Mouse (Mus musculus) gastrocnemius, adult 2 months (tissue): Measurements from ENCODE around the gene Aig1. TPM values are rescaled to one million over a fixed set of nuclear protein-coding genes. Genes with fewer than 3 reads are reported as not detected.

Experiments used
- DNase-seq: peaks from one replicate; pipeline ENCODE4 v3.0.0; 2022
- H3K27ac ChIP-seq: fragments of 200-600 bp; 2 replicates; pipeline ENCODE4 v1.8.1; 2022; ENCODE audit warnings: mild to moderate bottlenecking
- H3K4me3 ChIP-seq: fragments of 200-600 bp; 2 replicates; pipeline ENCODE4 v1.8.1; 2022; ENCODE audit warnings: mild to moderate bottlenecking, moderate library complexity
- CTCF ChIP-seq: fragments of 200-600 bp; IDR thresholded peaks from 2 replicates; pipeline ENCODE4 v1.8.1; 2022; ENCODE audit warnings: antibody characterized with exemption, mild to moderate bottlenecking, moderate library complexity
- intact Hi-C: fragments of 180-260 bp; cut with DNase I; formaldehyde crosslinking; loops from one replicate; pipeline ENCODE4 v1.15.1; 2025
- total RNA-seq, 2 experiments: library from RNA; stranded (reverse); gene quantifications; 2 replicates each; pipeline ENCODE4 v1.2.3; 2021

The Aig1 gene
- total RNA-seq, 2 experiments from 2014 or later = 15.7 to 18.0 TPM

GRCm38 (mm10) chr10:13801296-13801695, 67.5 kb downstream of the Aig1 start:
- H3K27ac ChIP-seq = no peak overlapping the region
- TF ChIP-seq CTCF = no peak
- no peak overlapping the region for H3K4me3 ChIP-seq
- intact Hi-C loops = loop anchor here (10.0 kb wide), 1 partner anchor 404 kb away; no protein-coding TSS in a partner anchor
- no peak for DNase-seq

DNA sequence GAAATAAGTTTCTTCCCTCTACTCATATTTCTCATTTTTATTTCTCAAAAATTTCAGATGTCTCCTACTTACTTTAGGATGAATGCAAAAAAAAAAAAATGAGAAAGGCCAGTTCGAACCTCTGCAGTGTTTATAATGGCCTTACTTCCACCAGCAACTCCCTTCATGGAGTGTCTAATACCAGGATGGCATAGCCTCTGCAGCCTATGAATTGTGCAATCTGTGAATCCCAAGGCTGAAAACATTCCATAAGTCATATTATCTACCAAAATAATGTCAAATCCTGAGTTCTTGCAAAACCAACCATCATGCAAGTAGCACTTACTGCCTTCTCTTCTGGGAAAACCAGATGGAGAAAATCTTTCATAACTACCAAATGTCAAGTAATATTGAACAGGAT, 75.3 kb downstream of the Aig1 start:
- Histone ChIP-seq H3K4me3 (no peak overlapping the region), H3K27ac (no peak overlapping the region)
- intact Hi-C loops = no loop called here
- DNase-seq = no peak
- no peak for TF ChIP-seq CTCF

- no peak for TF ChIP-seq CTCF
- no peak overlapping the region for H3K27ac ChIP-seq
- intact Hi-C loops = no loop called here
- no peak for DNase-seq
- H3K4me3 ChIP-seq = no peak overlapping the region
Measured at GRCm38 (mm10) chr10:13792788-13793187, 76.0 kb downstream of the Aig1 start.

GRCm38 (mm10) chr10:13789604-13790003, 79.2 kb downstream of the Aig1 start:
- H3K27ac ChIP-seq = no peak overlapping the region
- DNase-seq = no peak
- no peak for TF ChIP-seq CTCF
- intact Hi-C loops = no loop called here
- H3K4me3 ChIP-seq = no peak overlapping the region

GRCm38 (mm10) chr10:13788057-13788456, 80.7 kb downstream of the Aig1 start:
- DNase-seq = no peak
- Histone ChIP-seq H3K27ac (no peak overlapping the region), H3K4me3 (no peak overlapping the region)
- TF ChIP-seq CTCF = no peak
- intact Hi-C loops = no loop called here

GRCm38 (mm10) chr10:13782774-13783173, 86.0 kb downstream of the Aig1 start:
- intact Hi-C loops = no loop called here
- no peak for DNase-seq
- Histone ChIP-seq H3K4me3 (no peak overlapping the region), H3K27ac (no peak overlapping the region)
- no peak for TF ChIP-seq CTCF

DNA sequence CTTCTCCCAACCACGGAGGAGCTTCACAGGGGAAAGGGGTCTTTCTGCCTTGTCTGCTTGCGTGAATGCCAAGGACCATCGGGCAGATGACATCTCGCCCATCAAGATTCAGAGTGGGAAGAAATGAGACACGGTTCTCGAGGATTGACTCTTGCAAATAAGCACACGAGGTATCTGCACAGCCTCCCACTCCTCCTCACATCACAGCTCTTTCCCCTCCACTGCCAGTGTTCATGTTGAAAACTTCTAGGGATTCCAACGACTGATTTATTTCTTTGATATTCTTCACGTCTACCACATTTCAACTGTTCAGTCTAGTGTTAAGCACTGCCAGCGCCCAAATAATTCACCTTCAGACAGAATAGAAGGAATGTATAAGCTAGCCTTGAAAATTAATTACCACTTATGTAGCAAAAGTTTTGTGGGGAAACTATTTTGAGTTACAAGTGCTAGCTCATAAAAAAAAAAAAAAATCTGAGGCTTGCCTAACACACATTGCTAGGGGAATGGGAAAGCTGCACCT, 86.5 kb downstream of the Aig1 start:
- TF ChIP-seq CTCF = no peak
- intact Hi-C loops = no loop called here

GRCm38 (mm10) chr10:13776014-13776413, 92.8 kb downstream of the Aig1 start:
- TF ChIP-seq CTCF = no peak
- intact Hi-C loops = no loop called here
- H3K27ac ChIP-seq = no peak overlapping the region
- DNase-seq = no peak
- H3K4me3 ChIP-seq = no peak overlapping the region

More for the DNA sequence above, 86.5 kb downstream of the Aig1 start:
- H3K4me3 ChIP-seq = no peak overlapping the region
- DNase-seq = no peak
- no peak overlapping the region for H3K27ac ChIP-seq

- no peak for DNase-seq
- intact Hi-C loops = no loop called here
- Histone ChIP-seq H3K27ac (no peak overlapping the region), H3K4me3 (no peak overlapping the region)
- no peak for TF ChIP-seq CTCF
Measured at GRCm38 (mm10) chr10:13775411-13775810, 93.4 kb downstream of the Aig1 start.

DNA sequence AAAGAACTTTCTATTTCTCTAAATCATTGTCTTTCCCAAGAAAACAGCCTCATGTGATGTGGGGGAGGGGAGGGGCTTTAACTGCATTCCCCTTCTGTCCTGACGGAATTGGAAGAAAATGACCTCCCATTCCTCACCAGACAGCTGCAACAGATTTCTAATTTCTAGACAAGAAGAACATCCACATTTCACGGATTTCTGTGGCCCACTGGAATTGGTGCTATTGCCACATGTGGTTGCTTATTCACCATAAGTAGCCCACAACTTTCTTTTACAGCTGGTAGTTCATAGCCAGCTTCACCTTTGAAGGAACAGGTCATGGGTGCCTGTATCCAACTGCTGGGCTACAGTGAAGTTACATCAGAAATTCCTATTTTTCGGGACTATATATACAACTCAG, 93.9 kb downstream of the Aig1 start:
- TF ChIP-seq CTCF = no peak
- no peak for DNase-seq
- intact Hi-C loops = no loop called here
- H3K27ac ChIP-seq = no peak overlapping the region
- H3K4me3 ChIP-seq = no peak overlapping the region

- intact Hi-C loops = no loop called here
- no peak overlapping the region for H3K27ac ChIP-seq
- no peak for DNase-seq
- no peak overlapping the region for H3K4me3 ChIP-seq
- no peak for TF ChIP-seq CTCF
Measured at GRCm38 (mm10) chr10:13770720-13771119, 98.1 kb downstream of the Aig1 start.

DNA sequence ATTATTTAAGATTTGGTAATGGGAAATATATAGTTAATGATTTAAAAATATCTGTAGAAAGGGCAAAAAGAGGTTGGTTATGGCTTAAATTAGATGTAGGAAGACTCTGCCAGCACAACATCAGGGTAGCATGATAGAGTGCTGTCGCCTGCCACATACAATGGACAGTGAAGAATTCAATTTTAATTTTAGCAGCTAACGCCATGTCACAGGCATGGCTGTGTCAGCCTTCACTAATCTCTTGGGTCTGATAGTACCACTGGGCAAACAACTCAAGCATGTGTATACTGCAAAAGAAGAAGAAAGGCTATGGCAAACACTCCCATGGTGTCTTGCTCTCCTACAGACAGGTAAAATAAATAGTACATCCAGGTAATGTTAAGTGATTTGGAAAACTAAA, 99.0 kb downstream of the Aig1 start:
- no peak for TF ChIP-seq CTCF
- DNase-seq = no peak
- no peak overlapping the region for H3K4me3 ChIP-seq
- H3K27ac ChIP-seq = no peak overlapping the region
- intact Hi-C loops = no loop called here

GRCm38 (mm10) chr10:13768866-13769265, 99.9 kb downstream of the Aig1 start:
- no peak for DNase-seq
- Histone ChIP-seq H3K27ac (no peak overlapping the region), H3K4me3 (no peak overlapping the region)
- intact Hi-C loops = no loop called here
- no peak for TF ChIP-seq CTCF

DNA sequence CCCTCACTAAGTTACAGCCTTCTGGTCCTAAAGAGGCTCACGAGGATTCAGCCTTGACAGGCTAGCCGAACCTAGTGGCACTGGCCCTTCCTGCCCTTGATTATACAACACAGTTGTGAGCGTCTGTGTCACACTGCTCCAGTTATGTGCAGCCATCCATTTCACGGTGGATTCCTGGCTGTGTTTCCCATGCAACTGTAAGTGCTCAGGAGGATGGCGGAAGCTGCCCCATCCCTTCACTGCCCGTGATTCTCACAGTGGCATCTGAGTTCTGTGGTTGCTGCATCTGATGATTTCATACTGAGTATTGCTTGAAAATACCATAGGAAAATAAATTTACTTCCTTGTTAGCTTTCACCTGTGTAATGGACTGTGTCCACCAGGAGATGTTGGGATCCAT, 101.7 kb downstream of the Aig1 start:
- TF ChIP-seq CTCF = no peak
- no peak for DNase-seq
- intact Hi-C loops = no loop called here
- Histone ChIP-seq H3K4me3 (no peak overlapping the region), H3K27ac (no peak overlapping the region)
